Mouse (Mus musculus): ENCODE measurements at regions not wholly inside any gene's neighbourhood (a gene's known extent, or its start where the extent isn't known, plus 50 kb on each side); places are given as distances from the start of the nearest gene placed in this dataset.

GRCm38 (mm10) chr15:25129572-25129971 lies 284.0 kb downstream of the Basp1 start:
- no peak for DNase-seq (ENCODE audit: low read depth, low spot score)

GRCm38 (mm10) chr15:25120441-25120840 lies 293.1 kb downstream of the Basp1 start:
- DNase-seq (ENCODE audit: low read depth, low spot score): no peak

- peak; percentile 69 for DNase-seq (ENCODE audit: low read depth, low spot score)
Observed at GRCm38 (mm10) chr15:25117980-25118379, 295.6 kb downstream of the Basp1 start.

GRCm38 (mm10) chr15:25102727-25103126 lies 310.8 kb downstream of the Basp1 start:
- DNase-seq (ENCODE audit: low read depth, low spot score): no peak

GRCm38 (mm10) chr15:25093758-25094157 lies 319.8 kb downstream of the Basp1 start:
- no peak for DNase-seq (ENCODE audit: low read depth, low spot score)

- DNase-seq (ENCODE audit: low read depth, low spot score): no peak
Observed at GRCm38 (mm10) chr15:25069701-25070100, 343.9 kb downstream of the Basp1 start.

- DNase-seq (ENCODE audit: low read depth, low spot score): no peak
Observed at GRCm38 (mm10) chr15:25059347-25059746, 354.2 kb downstream of the Basp1 start.

GRCm38 (mm10) chr15:25047875-25048274 lies 365.7 kb downstream of the Basp1 start:
- DNase-seq (ENCODE audit: low read depth, low spot score): peak; percentile 77

GRCm38 (mm10) chr15:25046514-25047138 lies 366.9 kb downstream of the Basp1 start:
- peak; percentile 79 for DNase-seq (ENCODE audit: low read depth, low spot score)

- DNase-seq (ENCODE audit: low read depth, low spot score): no peak
Observed at GRCm38 (mm10) chr15:25036231-25036630, 377.3 kb downstream of the Basp1 start.

- no peak for DNase-seq (ENCODE audit: low read depth, low spot score)
Observed at GRCm38 (mm10) chr15:25027865-25028264, 385.7 kb downstream of the Basp1 start.

- DNase-seq (ENCODE audit: low read depth, low spot score): peak; percentile 83
Observed at GRCm38 (mm10) chr15:25026786-25027461, 386.6 kb downstream of the Basp1 start.

GRCm38 (mm10) chr15:25026351-25026750 lies 387.2 kb downstream of the Basp1 start:
- DNase-seq (ENCODE audit: low read depth, low spot score): no peak

GRCm38 (mm10) chr15:25020916-25021315 lies 392.6 kb downstream of the Basp1 start:
- DNase-seq (ENCODE audit: low read depth, low spot score): peak; percentile 14

- DNase-seq (ENCODE audit: low read depth, low spot score): no peak
Observed at GRCm38 (mm10) chr15:25019352-25019941, 394.1 kb downstream of the Basp1 start.

GRCm38 (mm10) chr15:25018937-25019336 lies 394.6 kb downstream of the Basp1 start:
- DNase-seq (ENCODE audit: low read depth, low spot score): no peak

GRCm38 (mm10) chr15:25007720-25008119 lies 405.8 kb downstream of the Basp1 start:
- DNase-seq (ENCODE audit: low read depth, low spot score): no peak

- no peak for DNase-seq (ENCODE audit: low read depth, low spot score)
Observed at GRCm38 (mm10) chr15:25000171-25000570, 413.4 kb downstream of the Basp1 start.

GRCm38 (mm10) chr15:24993325-24993673 lies 420.3 kb downstream of the Basp1 start:
- DNase-seq (ENCODE audit: low read depth, low spot score): no peak

- peak; percentile 10 for DNase-seq (ENCODE audit: low read depth, low spot score)
Observed at GRCm38 (mm10) chr15:24992665-24993324, 420.8 kb downstream of the Basp1 start.

- DNase-seq (ENCODE audit: low read depth, low spot score): no peak
Observed at GRCm38 (mm10) chr15:24990082-24990786, 423.3 kb downstream of the Basp1 start.

GRCm38 (mm10) chr15:24980841-24981240 lies 432.7 kb downstream of the Basp1 start:
- DNase-seq (ENCODE audit: low read depth, low spot score): peak; percentile 5
